Mouse (Mus musculus) midbrain, embryonic 16.5 days (tissue): ENCODE measurements around the gene Pdk1. TPM values are rescaled to one million over a fixed set of nuclear protein-coding genes. Genes with fewer than 3 reads are reported as not detected.

Experiments used
- ATAC-seq: fragments of 200-750 bp; cut with Nextera tagmentation; 2 replicates; pipeline ENCODE4 v1.8.0; 2017; ENCODE audit warnings: moderate TSS enrichment
- H3K27ac ChIP-seq: fragments of 300-500 bp; sonication (generic); 2 replicates; pipeline ENCODE4 v1.5.1; 2014; ENCODE audit warnings: mild to moderate bottlenecking, low read length, mixed read lengths
- H3K27me3 ChIP-seq: fragments of 300-500 bp; sonication (generic); 2 replicates; pipeline ENCODE4 v1.6.1; 2014; ENCODE audit warnings: low read depth, low read length, mixed read lengths; ENCODE audit not compliant: control insufficient read depth, insufficient read depth
- H3K36me3 ChIP-seq: fragments of 300-500 bp; sonication (generic); 2 replicates; pipeline ENCODE4 v1.6.1; 2014; ENCODE audit warnings: mild to moderate bottlenecking, low read length, moderate library complexity, mixed read lengths; ENCODE audit not compliant: control insufficient read depth, insufficient read depth
- H3K4me1 ChIP-seq: fragments of 300-500 bp; sonication (generic); 2 replicates; pipeline ENCODE4 v1.6.1; 2014; ENCODE audit warnings: mild to moderate bottlenecking, low read length, mixed read lengths; ENCODE audit not compliant: control insufficient read depth, insufficient read depth
- H3K4me2 ChIP-seq: fragments of 300-500 bp; sonication (generic); 2 replicates; pipeline ENCODE4 v1.6.1; 2014; ENCODE audit warnings: mild to moderate bottlenecking, low read length, mixed read lengths
- H3K4me3 ChIP-seq: fragments of 300-500 bp; sonication (generic); 2 replicates; pipeline ENCODE4 v1.5.1; 2014; ENCODE audit warnings: low read depth, mild to moderate bottlenecking, low read length, moderate library complexity, mixed read lengths
- H3K9ac ChIP-seq: fragments of 300-500 bp; sonication (generic); 2 replicates; pipeline ENCODE4 v1.6.1; 2014; ENCODE audit warnings: low read depth, low read length, mixed read lengths
- H3K9me3 ChIP-seq: fragments of 300-500 bp; sonication (generic); replicated peaks from 2 replicates; pipeline ENCODE4 v1.6.1; 2014; ENCODE audit warnings: mild to moderate bottlenecking, low read length, mixed read lengths; ENCODE audit not compliant: control insufficient read depth, poor library complexity, severe bottlenecking
- WGBS: fragments of 180-500 bp; shearing (Covaris S2); extraction: QIAGEN DNeasy Blood & Tissue Kit; methylation state at CpG from one replicate; pipeline ENCODE4 v1.1.7; 2014; 5-methylcytosine and 5-hydroxymethylcytosine counted together
- polyA plus RNA-seq: library from polyadenylated mRNA; unstranded; fragments of >200 nt; fragmentation: Nextera tagmentation; extraction: Ambion mirVana; gene quantifications from 2 replicates; pipeline ENCODE4 v1.2.1, GENCODE M21; 2015

Pdk1 gene
- polyA plus RNA-seq, 1 experiment from 2014 or later, result 27.7 TPM

- WGBS, result 72% methylated on average over 3 of the region's 3 CpGs
- Histone ChIP-seq H3K4me1 (peaks cover 3% of the 10 kb centered on the region), H3K9ac (no peak overlapping the region), H3K4me2 (no peak overlapping the region), H3K4me3 (no peak overlapping the region), H3K9me3 (no peaks in the 10 kb centered on the region), H3K36me3 (no peaks in the 10 kb centered on the region), H3K27me3 (no peaks in the 10 kb centered on the region), H3K27ac (0 out of 2 replicates have a peak overlapping the region, but pooled peaks have one; percentile 35)
- peak; percentile 88 for ATAC-seq
Observed at GRCm38 (mm10) chr2:71937649-71938308, 64.8 kb downstream of the Pdk1 start.

- 60% methylated on average over 6 of the region's 6 CpGs for WGBS
- Histone ChIP-seq H3K36me3 (no peaks in the 10 kb centered on the region), H3K4me2 (no peak overlapping the region), H3K27me3 (no peaks in the 10 kb centered on the region), H3K9ac (no peak overlapping the region), H3K9me3 (no peaks in the 10 kb centered on the region), H3K27ac (no peak overlapping the region), H3K4me1 (peaks cover 3% of the 10 kb centered on the region), H3K4me3 (no peak overlapping the region)
- ATAC-seq, result no peak
Observed at GRCm38 (mm10) chr2:71938716-71939393, 65.8 kb downstream of the Pdk1 start.

- H3K27ac ChIP-seq, result no peak overlapping the region
- 95% methylated on average over 3 of the region's 3 CpGs for WGBS
- no peak for ATAC-seq
- H3K4me2 ChIP-seq, result no peak overlapping the region
- H3K4me1 ChIP-seq, result peaks cover 3% of the 10 kb centered on the region
- H3K27me3 ChIP-seq, result no peaks in the 10 kb centered on the region
- H3K9ac ChIP-seq, result no peak overlapping the region
- no peak overlapping the region for H3K4me3 ChIP-seq
- no peaks in the 10 kb centered on the region for H3K9me3 ChIP-seq
- no peaks in the 10 kb centered on the region for H3K36me3 ChIP-seq
Observed at GRCm38 (mm10) chr2:71941005-71941720, 68.1 kb downstream of the Pdk1 start.

GRCm38 (mm10) chr2:71941721-71942087, 68.7 kb downstream of the Pdk1 start:
- no peaks in the 10 kb centered on the region for H3K36me3 ChIP-seq
- WGBS, result 97% methylated on average over 5 of the region's 5 CpGs
- no peaks in the 10 kb centered on the region for H3K27me3 ChIP-seq
- no peak for ATAC-seq
- peaks cover 3% of the 10 kb centered on the region for H3K4me1 ChIP-seq
- H3K4me3 ChIP-seq, result no peak overlapping the region
- no peak overlapping the region for H3K27ac ChIP-seq
- no peaks in the 10 kb centered on the region for H3K9me3 ChIP-seq
- no peak overlapping the region for H3K4me2 ChIP-seq
- no peak overlapping the region for H3K9ac ChIP-seq

GRCm38 (mm10) chr2:71951212-71951611, 78.2 kb downstream of the Pdk1 start:
- WGBS, result 61% methylated on average over 4 of the region's 4 CpGs
- Histone ChIP-seq H3K27ac (no peak overlapping the region), H3K4me1 (no peaks in the 10 kb centered on the region), H3K4me3 (no peak overlapping the region), H3K9ac (no peak overlapping the region), H3K9me3 (0 out of 2 replicates have a peak, but pooled peaks cover 4% of the 10 kb centered on the region), H3K36me3 (no peaks in the 10 kb centered on the region), H3K4me2 (no peak overlapping the region), H3K27me3 (no peaks in the 10 kb centered on the region)
- no peak for ATAC-seq

Other genes with a start within 250 kb of the Pdk1 start
- gene Itga6, start 127.6 kb upstream of the Pdk1 start, polyA plus RNA-seq, result 17.7 and 23.7 TPM in 2 replicates
- gene Rapgef4, start 108.0 kb downstream of the Pdk1 start, polyA plus RNA-seq, result 36.8 and 40.2 TPM in 2 replicates